Mouse (Mus musculus) heart, postnatal 0 days (tissue): ENCODE results near the gene 4930523C07Rik. TPM values are rescaled to one million over a fixed set of nuclear protein-coding genes. Genes with fewer than 3 reads are reported as not detected.
A peak's percentile ranks its signal among the peaks of the same experiment; 100 is the strongest.

Experiments used
- ATAC-seq: fragments of 200-750 bp; cut with Nextera tagmentation; 2 replicates; pipeline ENCODE4 v1.8.0; 2017; ENCODE audit warnings: low read depth, moderate number of reproducible peaks, moderate library complexity; ENCODE audit not compliant: insufficient read depth
- DNase-seq: peaks from one replicate; pipeline ENCODE4 v3.0.0-alpha.2; 2016; ENCODE audit warnings: low spot score
- H3K27ac ChIP-seq: fragments of 300-500 bp; sonication (generic); 2 replicates; pipeline ENCODE4 v1.5.1; 2014; ENCODE audit warnings: low read depth, mild to moderate bottlenecking
- H3K27me3 ChIP-seq: fragments of 300-500 bp; sonication (generic); 2 replicates; pipeline ENCODE4 v1.6.1; 2014; ENCODE audit warnings: low read length, mixed read lengths; ENCODE audit not compliant: control insufficient read depth, insufficient read depth
- H3K36me3 ChIP-seq: fragments of 300-500 bp; sonication (generic); replicated peaks from 2 replicates; pipeline ENCODE4 v1.6.1; 2014; ENCODE audit warnings: low read length, mixed read lengths; ENCODE audit not compliant: control insufficient read depth, insufficient read depth
- H3K4me1 ChIP-seq: fragments of 300-500 bp; sonication (generic); 2 replicates; pipeline ENCODE4 v1.6.1; 2014; ENCODE audit warnings: antibody characterized with exemption; ENCODE audit not compliant: control insufficient read depth, insufficient read depth
- H3K4me2 ChIP-seq: fragments of 300-500 bp; sonication (generic); 2 replicates; pipeline ENCODE4 v1.6.1; 2014; ENCODE audit warnings: low read depth, mild to moderate bottlenecking, low read length, moderate library complexity
- H3K4me3 ChIP-seq: fragments of 300-500 bp; sonication (generic); 2 replicates; pipeline ENCODE4 v1.5.1; 2014; ENCODE audit warnings: low read depth, low read length
- H3K9ac ChIP-seq: fragments of 300-500 bp; sonication (generic); replicated peaks from 2 replicates; pipeline ENCODE4 v1.6.1; 2014; ENCODE audit warnings: low read depth, low read length, mixed read lengths
- H3K9me3 ChIP-seq: fragments of 300-500 bp; sonication (generic); replicated peaks from 2 replicates; pipeline ENCODE4 v1.6.1; 2016; ENCODE audit warnings: low read length; ENCODE audit not compliant: control insufficient read depth
- CTCF ChIP-seq: IDR thresholded peaks from 2 replicates; pipeline ENCODE4 v1.5.1; 2016; ENCODE audit warnings: antibody characterized with exemption, control low read depth, low read depth
- EP300 ChIP-seq: IDR thresholded peaks from 2 replicates; pipeline ENCODE4 v1.6.1; 2016; ENCODE audit warnings: antibody characterized with exemption, low read depth
- WGBS: fragments of 180-500 bp; shearing (Covaris S2); extraction: QIAGEN DNeasy Blood & Tissue Kit; methylation state at CpG from one replicate; pipeline ENCODE4 v1.1.7; 2014; 5-methylcytosine and 5-hydroxymethylcytosine counted together
- polyA plus RNA-seq: library from polyadenylated mRNA; unstranded; fragments of >200 nt; fragmentation: Nextera tagmentation; extraction: Ambion mirVana; gene quantifications from 2 replicates; pipeline ENCODE4 v1.2.1, GENCODE M21; 2015
- total RNA-seq: library from RNA; depleted of rRNA; stranded (reverse); fragments of >200 nt; gene quantifications from 2 replicates; pipeline ENCODE4 v1.2.3, GENCODE M21; 2014; ENCODE audit warnings: low replicate concordance

The 4930523C07Rik gene
- total and polyA plus RNA-seq, 2 experiments from 2014 or later = 17.8 to 18.6 TPM

- H3K4me2 ChIP-seq = no peak overlapping the region
- H3K4me3 ChIP-seq = no peak overlapping the region
- DNase-seq = no peak
- no peaks in the 10 kb centered on the region for H3K27me3 ChIP-seq
- no peak overlapping the region for H3K27ac ChIP-seq
- H3K9ac ChIP-seq = no peak overlapping the region
- 85% methylated on average over 5 of the region's 5 CpGs for WGBS
- no peak for ATAC-seq
- TF ChIP-seq EP300 = no peak
- TF ChIP-seq CTCF = no peak
- peaks cover 19% of the 10 kb centered on the region for H3K4me1 ChIP-seq
- H3K9me3 ChIP-seq = no peaks in the 10 kb centered on the region
- no peaks in the 10 kb centered on the region for H3K36me3 ChIP-seq
Measured at GRCm38 (mm10) chr1:160061321-160061720, 17.1 kb downstream of the 4930523C07Rik start.

DNA sequence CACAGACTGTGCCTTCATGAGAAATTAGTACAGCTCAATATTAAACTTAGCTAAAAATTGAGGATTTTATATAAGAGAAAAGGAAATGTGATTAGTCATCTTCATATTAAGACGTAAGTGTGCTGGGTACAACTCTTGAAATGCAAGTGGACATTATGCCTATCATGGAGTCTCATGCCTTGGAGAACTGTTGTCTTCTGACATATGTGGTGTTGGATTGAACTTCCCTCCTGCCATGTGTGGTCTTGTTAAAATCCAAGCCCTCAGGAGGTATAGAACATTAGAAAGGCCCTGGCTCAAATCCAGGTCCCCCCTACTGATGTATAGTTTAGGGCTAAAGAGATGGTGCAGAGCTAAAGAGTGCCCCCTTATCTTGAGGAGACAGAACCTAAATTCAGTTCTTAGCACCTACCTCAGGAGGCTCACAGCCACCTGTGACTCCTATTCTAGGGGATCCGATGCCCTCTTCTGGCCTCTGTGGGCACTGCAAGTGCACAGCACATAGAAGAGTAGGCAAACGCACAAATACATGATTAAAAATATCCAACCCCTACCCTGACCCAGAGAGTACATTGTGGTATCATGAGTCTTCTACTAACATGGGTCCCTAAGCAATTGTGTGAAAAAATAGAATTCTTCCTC lies 17.7 kb downstream of the 4930523C07Rik start:
- Histone ChIP-seq H3K27ac (no peak overlapping the region), H3K36me3 (0 out of 2 replicates have a peak, but pooled peaks cover 4% of the 10 kb centered on the region)
- 56% methylated on average over 3 of the region's 3 CpGs for WGBS

DNA sequence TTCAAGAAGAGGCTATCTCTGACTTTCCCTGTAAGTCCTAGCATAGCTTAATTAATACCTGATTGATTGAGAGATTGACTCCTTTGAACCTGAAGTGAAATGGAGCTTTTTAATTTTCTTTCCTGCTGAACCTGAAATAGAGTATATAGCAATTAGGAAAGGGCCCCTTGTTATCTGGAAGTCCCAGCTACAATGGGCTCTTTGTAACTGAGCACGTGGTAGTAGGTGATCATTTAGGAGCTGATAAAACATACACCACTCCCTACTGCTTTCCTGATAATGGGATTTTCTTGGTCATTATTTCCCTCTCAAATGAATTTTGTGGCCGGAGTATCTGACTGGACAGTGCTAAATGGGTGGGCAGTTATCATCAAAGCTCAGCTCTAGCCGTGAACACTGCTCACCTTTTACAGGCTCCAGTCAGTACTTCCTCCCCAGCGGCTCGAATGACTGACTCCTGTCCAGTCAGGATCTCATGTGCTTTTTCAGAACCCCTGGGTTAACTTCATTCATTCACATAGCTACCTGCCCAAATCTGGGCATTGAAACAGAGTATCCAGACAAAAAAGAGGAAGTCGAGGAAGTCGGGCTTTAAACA lies 20.5 kb downstream of the 4930523C07Rik start:
- ATAC-seq (no peak), DNase-seq (no peak)
- 77% methylated on average over 7 of the region's 7 CpGs for WGBS
- H3K27ac ChIP-seq = no peak overlapping the region
- TF ChIP-seq CTCF (no peak), EP300 (no peak)
- H3K9me3 ChIP-seq = peaks cover 7% of the 10 kb centered on the region; the same call in 1 of the 2 replicates
- no peak overlapping the region for H3K9ac ChIP-seq
- H3K36me3 ChIP-seq = 0 out of 2 replicates have a peak, but pooled peaks cover 6% of the 10 kb centered on the region
- H3K4me2 ChIP-seq = no peak overlapping the region
- H3K4me1 ChIP-seq = peaks cover 9% of the 10 kb centered on the region; the same call in 1 of the 2 replicates
- no peaks in the 10 kb centered on the region for H3K27me3 ChIP-seq
- H3K4me3 ChIP-seq = no peak overlapping the region

More for the DNA sequence above, 17.7 kb downstream of the 4930523C07Rik start:
- no peaks in the 10 kb centered on the region for H3K27me3 ChIP-seq
- peaks cover 19% of the 10 kb centered on the region for H3K4me1 ChIP-seq
- peaks cover 5% of the 10 kb centered on the region; the same call in 1 of the 2 replicates for H3K9me3 ChIP-seq
- DNase-seq (no peak), ATAC-seq (no peak)
- no peak overlapping the region for H3K4me2 ChIP-seq
- no peak for TF ChIP-seq EP300
- TF ChIP-seq CTCF = peak; percentile 56
- no peak overlapping the region for H3K4me3 ChIP-seq
- H3K9ac ChIP-seq = no peak overlapping the region

DNA sequence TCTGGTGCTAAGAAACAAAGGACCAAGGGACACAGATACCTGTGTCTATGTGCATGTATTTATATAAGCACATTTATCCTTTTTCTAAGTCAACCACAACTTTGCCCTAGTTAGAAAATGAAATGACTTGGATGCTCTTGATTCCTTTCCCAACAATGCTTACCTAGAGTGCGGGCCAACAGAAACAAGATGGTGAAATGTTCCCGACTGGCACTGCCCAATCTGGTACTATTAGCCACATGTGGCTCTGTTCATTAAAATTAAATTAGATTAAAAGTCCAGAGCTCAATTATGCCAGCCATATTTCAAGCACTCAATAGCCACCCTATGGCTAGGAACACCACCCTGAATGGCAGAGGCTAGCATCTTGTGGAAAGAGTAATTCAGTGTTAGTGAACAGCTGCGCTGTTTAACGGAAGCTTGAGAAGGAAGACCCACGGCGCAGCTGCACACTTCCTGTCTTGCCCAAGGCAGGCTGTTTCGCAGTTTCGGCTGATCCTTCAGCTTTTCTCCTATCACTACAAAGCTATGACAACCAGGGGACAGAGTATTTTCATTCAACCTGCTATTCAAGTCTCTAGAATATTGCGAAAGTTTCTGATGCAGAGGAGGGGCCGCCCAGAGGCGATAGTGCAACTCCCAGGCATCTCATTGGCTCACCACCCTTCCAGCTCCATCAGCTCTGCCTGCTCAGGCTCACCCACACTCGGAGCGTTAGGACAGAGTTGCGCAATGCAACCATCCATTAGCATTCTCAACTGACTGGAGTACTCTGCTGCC lies 34.9 kb downstream of the 4930523C07Rik start:
- no peak for DNase-seq
- Histone ChIP-seq H3K36me3 (peaks cover 30% of the 10 kb centered on the region), H3K27me3 (no peaks in the 10 kb centered on the region), H3K27ac (no peak overlapping the region), H3K9me3 (no peaks in the 10 kb centered on the region), H3K4me3 (no peak overlapping the region), H3K4me1 (no peaks in the 10 kb centered on the region), H3K9ac (no peak overlapping the region), H3K4me2 (no peak overlapping the region)
- WGBS = 61% methylated on average over 14 of the region's 14 CpGs
- no peak for ATAC-seq
- TF ChIP-seq EP300 = no peak
- no peak for TF ChIP-seq CTCF

- H3K4me3 ChIP-seq = no peak overlapping the region
- WGBS = 27% methylated on average over 2 of the region's 2 CpGs
- H3K4me2 ChIP-seq = no peak overlapping the region
- TF ChIP-seq CTCF = peak; percentile 89
- TF ChIP-seq EP300 = no peak
- H3K4me1 ChIP-seq = no peaks in the 10 kb centered on the region
- H3K9me3 ChIP-seq = no peaks in the 10 kb centered on the region
- DNase-seq = peak; percentile 54
- no peaks in the 10 kb centered on the region for H3K27me3 ChIP-seq
- no peak overlapping the region for H3K9ac ChIP-seq
- H3K36me3 ChIP-seq = peaks cover 21% of the 10 kb centered on the region
- H3K27ac ChIP-seq = no peak overlapping the region
- ATAC-seq = no peak
Measured at GRCm38 (mm10) chr1:160080800-160081436, 36.7 kb downstream of the 4930523C07Rik start.
